Mouse (Mus musculus): ENCODE measurements around the gene Elac2. TPM values are rescaled to one million over a fixed set of nuclear protein-coding genes. Genes with fewer than 3 reads are reported as not detected.

The Elac2 gene
- total and polyA plus RNA-seq, 3 experiments = 66.8 to 88.2 (median 74.1) TPM

- H3K27ac ChIP-seq (ENCODE audit: insufficient read depth, low read depth) = no peak overlapping the region
- no peak overlapping the region for H3K4me3 ChIP-seq (replicated peaks in 1 of 3; ENCODE audit: low read depth in 2 of 3, low read length in 2 of 3, poor library complexity in 1 of 3)
- H3K9me3 ChIP-seq (replicated peaks; ENCODE audit: low read length) = no peaks in the 10 kb centered on the region
- dilution Hi-C loops (cut with MboI; ENCODE audit: extremely low pct_ligation_motif_present, extremely low pct_unique_long_range_greater_than_20kb, low sequenced_read_pairs) (no loop called here), in situ Hi-C loops (cut with MboI; ENCODE audit: low pct_ligation_motif_present, low pct_unique_long_range_greater_than_20kb, low sequenced_read_pairs) (no loop called here)
- H3K36me3 ChIP-seq (replicated peaks in 1 of 2; ENCODE audit: control insufficient read depth in 1 of 2, insufficient read depth in 1 of 2, low read length in 1 of 2) = peaks cover 46 to 71% of the 10 kb centered on the region in 2 experiments
- H3K9ac ChIP-seq (ENCODE audit: insufficient read depth, low read depth) = no peak overlapping the region
- no peaks in the 10 kb centered on the region for H3K4me1 ChIP-seq (ENCODE audit: control insufficient read depth in 1 of 2, insufficient read depth in 2 of 2)
- no peak for TF ChIP-seq JUND (conservative IDR thresholded peaks at IDR 0.05; ENCODE audit: low read depth, low read length)
- no peak for TF ChIP-seq SIN3A (IDR thresholded peaks at IDR 0.05; ENCODE audit: low read length)
- TF ChIP-seq NRF1 (IDR thresholded peaks at IDR 0.05; ENCODE audit: low read depth, low read length) = no peak
- TF ChIP-seq PAX5 (IDR thresholded peaks at IDR 0.05; ENCODE audit: low read length) = no peak
- no peak for TF ChIP-seq RAD21 (IDR thresholded peaks at IDR 0.05; ENCODE audit: low read depth, low read length)
- TF ChIP-seq TBP (conservative IDR thresholded peaks at IDR 0.05; ENCODE audit: low read depth, low read length) = no peak
- TF ChIP-seq HCFC1 (IDR thresholded peaks at IDR 0.05; ENCODE audit: low read depth, low read length) = no peak
- no peak for DNase-seq (ENCODE audit: extremely low read depth)
- no peak overlapping the region for H3K4me2 ChIP-seq (ENCODE audit: insufficient read depth, low read depth, poor library complexity, severe bottlenecking)
- H3K27me3 ChIP-seq (replicated peaks) = no peaks in the 10 kb centered on the region
- H3K79me2 ChIP-seq (replicated peaks; ENCODE audit: control insufficient read depth, extremely low read depth, insufficient read depth, poor library complexity, severe bottlenecking) = no peaks in the 10 kb centered on the region
These were observed 24.8 kb downstream of the Elac2 start for GRCm38 (mm10) chr11:65003611-65004010.

DNA sequence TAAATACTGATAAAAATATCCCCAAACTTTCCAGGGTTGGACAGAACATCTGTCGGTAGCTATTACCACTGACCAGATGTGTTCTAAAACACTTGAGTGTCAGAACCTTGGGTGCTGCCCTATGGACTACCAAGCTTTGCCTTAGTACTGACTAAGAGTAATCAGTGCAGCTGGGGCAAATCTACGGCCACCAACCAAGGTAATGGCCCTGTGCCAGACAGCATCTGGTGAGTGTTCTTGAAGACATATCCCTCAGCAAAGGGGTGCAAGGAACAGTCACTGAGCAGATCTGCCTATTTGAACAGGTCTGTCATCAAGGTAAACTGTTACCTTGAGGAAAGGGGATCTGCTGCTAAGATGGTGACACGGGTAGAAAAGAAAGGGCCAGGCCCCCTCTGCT lies 26.0 kb downstream of the Elac2 start:
- no peak overlapping the region for H3K9ac ChIP-seq (ENCODE audit: insufficient read depth, low read depth)
- no peaks in the 10 kb centered on the region for H3K4me1 ChIP-seq (ENCODE audit: control insufficient read depth in 1 of 2, insufficient read depth in 2 of 2)
- no peaks in the 10 kb centered on the region for H3K9me3 ChIP-seq (replicated peaks; ENCODE audit: low read length)
- no peak overlapping the region for H3K4me2 ChIP-seq (ENCODE audit: insufficient read depth, low read depth, poor library complexity, severe bottlenecking)
- no peak for TF ChIP-seq JUND (conservative IDR thresholded peaks at IDR 0.05; ENCODE audit: low read depth, low read length)
- no peak for TF ChIP-seq RAD21 (IDR thresholded peaks at IDR 0.05; ENCODE audit: low read depth, low read length)
- TF ChIP-seq MXI1 (IDR thresholded peaks at IDR 0.05; ENCODE audit: low read depth, low read length) = no peak
- no peak for TF ChIP-seq MAX (IDR thresholded peaks at IDR 0.05; ENCODE audit: low read length)
- no peak for TF ChIP-seq TCF12 (IDR thresholded peaks at IDR 0.05; ENCODE audit: low read depth, low read length)
- no peak for TF ChIP-seq IRF4 (IDR thresholded peaks at IDR 0.05; ENCODE audit: low read depth, low read length)
- TF ChIP-seq ETS1 (conservative IDR thresholded peaks at IDR 0.05; ENCODE audit: low read depth, low read length) = no peak
- no peak for TF ChIP-seq E2F4 (IDR thresholded peaks at IDR 0.05; ENCODE audit: insufficient replicate concordance, low read depth, low read length)
- no peak for TF ChIP-seq MAZ (IDR thresholded peaks at IDR 0.05; ENCODE audit: low read depth, low read length)
- TF ChIP-seq USF2 (conservative IDR thresholded peaks at IDR 0.05; ENCODE audit: low read depth, low read length) = no peak
- no peak for TF ChIP-seq POLR2A (IDR thresholded peaks at IDR 0.05; ENCODE audit: low read depth, low read length)
- no peak for TF ChIP-seq GABPA (IDR thresholded peaks at IDR 0.05; ENCODE audit: insufficient replicate concordance, low read depth, low read length)
- TF ChIP-seq CHD2 (IDR thresholded peaks at IDR 0.05; ENCODE audit: low read length) = no peak
- TF ChIP-seq USF1 (IDR thresholded peaks at IDR 0.05; ENCODE audit: low read depth, low read length) = no peak
- no peak for TF ChIP-seq TBP (conservative IDR thresholded peaks at IDR 0.05; ENCODE audit: low read depth, low read length)
- no peak for TF ChIP-seq SMC3 (IDR thresholded peaks at IDR 0.05; ENCODE audit: low read depth, low read length)
- TF ChIP-seq ZMIZ1 (IDR thresholded peaks at IDR 0.05; ENCODE audit: low read depth, low read length) = no peak
- no peak for TF ChIP-seq ZNF384 (IDR thresholded peaks at IDR 0.05; ENCODE audit: low read depth, low read length)
- in situ Hi-C loops (cut with MboI; ENCODE audit: low pct_ligation_motif_present, low pct_unique_long_range_greater_than_20kb, low sequenced_read_pairs) (no loop called here), dilution Hi-C loops (cut with MboI; ENCODE audit: extremely low pct_ligation_motif_present, extremely low pct_unique_long_range_greater_than_20kb, low sequenced_read_pairs) (no loop called here)
- H3K4me3 ChIP-seq (replicated peaks in 1 of 3; ENCODE audit: low read depth in 2 of 3, low read length in 2 of 3, poor library complexity in 1 of 3) = no peak overlapping the region
- H3K79me2 ChIP-seq (replicated peaks; ENCODE audit: control insufficient read depth, extremely low read depth, insufficient read depth, poor library complexity, severe bottlenecking) = no peaks in the 10 kb centered on the region
- H3K27me3 ChIP-seq (replicated peaks) = no peaks in the 10 kb centered on the region
- no peak for DNase-seq (ENCODE audit: extremely low read depth)
- H3K27ac ChIP-seq (ENCODE audit: insufficient read depth, low read depth) = no peak overlapping the region
- peaks cover 34 to 59% of the 10 kb centered on the region in 2 experiments for H3K36me3 ChIP-seq (replicated peaks in 1 of 2; ENCODE audit: control insufficient read depth in 1 of 2, insufficient read depth in 1 of 2, low read length in 1 of 2)
